Mouse (Mus musculus) hindbrain, embryonic 11.5 days (tissue): ENCODE measurements at regions not wholly inside any gene's neighbourhood (a gene's known extent, or its start where the extent isn't known, plus 50 kb on each side); places are given as distances from the start of the nearest gene placed in this dataset.

Experiments used
- ATAC-seq: fragments of 200-750 bp; cut with Nextera tagmentation; 2 replicates; pipeline ENCODE4 v1.8.0; 2017; ENCODE audit warnings: mild to moderate bottlenecking, moderate TSS enrichment, moderate library complexity; ENCODE audit not compliant: low FRiP score
- DNase-seq: peaks from one replicate; pipeline ENCODE4 v3.0.0-alpha.2; 2015; ENCODE audit warnings: low spot score
- H3K27ac ChIP-seq: fragments of 300-500 bp; sonication (generic); 2 replicates; pipeline ENCODE4 v1.5.1; 2014; ENCODE audit warnings: mild to moderate bottlenecking, low read depth, low read length
- H3K27me3 ChIP-seq: fragments of 300-500 bp; sonication (generic); 2 replicates; pipeline ENCODE4 v1.6.1; 2014; ENCODE audit warnings: mild to moderate bottlenecking, low read length, moderate library complexity, mixed read lengths; ENCODE audit not compliant: control insufficient read depth, insufficient read depth
- H3K36me3 ChIP-seq: fragments of 300-500 bp; sonication (generic); 2 replicates; pipeline ENCODE4 v1.6.1; 2014; ENCODE audit warnings: mild to moderate bottlenecking, low read length, moderate library complexity, mixed read lengths; ENCODE audit not compliant: control insufficient read depth, insufficient read depth
- H3K4me1 ChIP-seq: fragments of 300-500 bp; sonication (generic); replicated peaks from 2 replicates; pipeline ENCODE4 v1.6.1; 2014; ENCODE audit warnings: low read length, mixed read lengths; ENCODE audit not compliant: control insufficient read depth, insufficient read depth
- H3K4me2 ChIP-seq: fragments of 300-500 bp; sonication (generic); replicated peaks from 2 replicates; pipeline ENCODE4 v1.6.1; 2014; ENCODE audit warnings: mild to moderate bottlenecking, low read depth, low read length
- H3K4me3 ChIP-seq: fragments of 300-500 bp; sonication (generic); 2 replicates; pipeline ENCODE4 v1.5.1; 2014; ENCODE audit warnings: low read depth, low read length
- H3K9ac ChIP-seq: fragments of 300-500 bp; sonication (generic); 2 replicates; pipeline ENCODE4 v1.6.1; 2014; ENCODE audit warnings: low read depth, low read length
- H3K9me3 ChIP-seq: fragments of 300-500 bp; sonication (generic); 2 replicates; pipeline ENCODE4 v1.6.1; 2016; ENCODE audit warnings: low read length; ENCODE audit not compliant: control insufficient read depth
- WGBS: fragments of 180-500 bp; shearing (Covaris S2); extraction: QIAGEN DNeasy Blood & Tissue Kit; methylation state at CpG from one replicate; pipeline ENCODE4 v1.1.7; 2014; 5-methylcytosine and 5-hydroxymethylcytosine counted together

DNA sequence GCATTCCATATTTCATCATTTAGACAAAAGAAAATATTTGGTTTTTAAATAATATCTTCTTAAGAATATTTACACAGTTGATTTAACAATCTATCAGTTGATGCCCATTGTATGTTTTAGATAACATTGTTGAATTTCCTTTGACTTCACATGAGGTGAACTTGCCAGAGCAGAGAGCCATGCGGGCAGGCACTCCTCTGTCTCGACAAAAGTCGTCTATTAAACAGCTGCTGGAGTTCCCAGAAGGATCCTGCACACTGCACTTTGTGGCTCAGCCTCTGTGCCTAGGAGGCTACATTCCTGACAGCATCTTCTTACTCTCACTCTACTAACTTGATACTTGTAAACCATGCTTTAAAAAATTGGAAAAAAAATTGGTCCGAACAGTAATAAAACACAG lies 221.7 kb upstream of the Pde3a start:
- no peaks in the 10 kb centered on the region for H3K27me3 ChIP-seq
- no peak overlapping the region for H3K4me2 ChIP-seq
- H3K9ac ChIP-seq = no peak overlapping the region
- H3K36me3 ChIP-seq = no peaks in the 10 kb centered on the region
- DNase-seq (no peak), ATAC-seq (no peak)
- WGBS = 67% methylated on average over 4 of the region's 4 CpGs
- H3K9me3 ChIP-seq = no peaks in the 10 kb centered on the region
- no peak overlapping the region for H3K4me3 ChIP-seq
- no peaks in the 10 kb centered on the region for H3K4me1 ChIP-seq
- no peak overlapping the region for H3K27ac ChIP-seq

- WGBS = 93% methylated on average over 5 of the region's 5 CpGs
- H3K36me3 ChIP-seq = no peaks in the 10 kb centered on the region
Observed at GRCm38 (mm10) chr6:141027787-141028186, 221.3 kb upstream of the Pde3a start.

DNA sequence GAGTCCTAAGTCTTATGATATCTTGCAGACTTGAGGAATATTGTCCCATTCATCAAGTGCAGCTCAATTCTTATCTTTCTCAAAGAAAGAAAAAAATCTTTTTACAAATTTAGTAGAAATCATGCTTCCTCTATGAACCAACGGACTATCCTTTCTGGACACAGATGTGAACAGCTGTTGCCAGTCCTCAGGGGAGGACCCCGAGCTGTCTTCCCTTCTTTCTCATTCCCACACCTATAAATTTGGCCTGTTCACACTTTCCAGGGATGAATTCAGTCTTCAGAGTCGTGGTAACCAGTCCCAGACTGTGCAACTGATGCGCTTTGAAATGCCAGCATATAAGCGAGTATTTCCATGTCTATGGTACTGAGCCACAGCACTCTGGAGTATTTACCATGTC lies 214.2 kb upstream of the Pde3a start:
- Histone ChIP-seq H3K4me2 (no peak overlapping the region), H3K9ac (no peak overlapping the region), H3K4me3 (no peak overlapping the region), H3K9me3 (no peaks in the 10 kb centered on the region), H3K27ac (no peak overlapping the region), H3K4me1 (no peaks in the 10 kb centered on the region), H3K27me3 (no peaks in the 10 kb centered on the region), H3K36me3 (no peaks in the 10 kb centered on the region)
- WGBS = 87% methylated on average over 5 of the region's 5 CpGs
- no peak for ATAC-seq
- DNase-seq = no peak

More at GRCm38 (mm10) chr6:141027787-141028186, 221.3 kb upstream of the Pde3a start:
- Histone ChIP-seq H3K4me3 (no peak overlapping the region), H3K9ac (no peak overlapping the region), H3K4me1 (no peaks in the 10 kb centered on the region), H3K9me3 (no peaks in the 10 kb centered on the region), H3K27ac (no peak overlapping the region), H3K4me2 (no peak overlapping the region), H3K27me3 (no peaks in the 10 kb centered on the region)
- DNase-seq (no peak), ATAC-seq (no peak)

DNA sequence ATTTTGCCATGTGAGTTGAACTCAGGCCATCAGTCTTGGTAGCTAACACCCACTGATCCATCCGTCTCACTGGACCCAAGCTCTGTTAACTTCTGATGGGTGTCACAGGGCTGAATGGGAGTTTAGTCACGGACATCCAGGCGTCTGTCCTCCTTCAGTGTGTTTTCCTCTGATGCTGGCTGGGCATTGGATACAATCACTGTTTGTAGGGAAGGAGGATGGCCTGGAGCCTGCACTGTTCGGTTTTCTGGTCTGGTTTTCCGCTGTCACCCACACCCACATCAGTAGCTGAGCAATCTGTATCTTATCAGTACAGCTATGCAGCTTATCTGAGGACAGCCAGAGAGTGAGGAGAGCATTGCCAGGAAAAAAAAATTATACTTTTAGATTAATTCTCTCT lies 207.7 kb upstream of the Pde3a start:
- Histone ChIP-seq H3K27ac (no peak overlapping the region), H3K27me3 (no peaks in the 10 kb centered on the region), H3K9ac (no peak overlapping the region), H3K9me3 (no peaks in the 10 kb centered on the region), H3K36me3 (no peaks in the 10 kb centered on the region), H3K4me1 (no peaks in the 10 kb centered on the region), H3K4me3 (no peak overlapping the region), H3K4me2 (no peak overlapping the region)
- ATAC-seq = peak; percentile 38
- no peak for DNase-seq
- WGBS = 61% methylated on average over 5 of the region's 5 CpGs

DNA sequence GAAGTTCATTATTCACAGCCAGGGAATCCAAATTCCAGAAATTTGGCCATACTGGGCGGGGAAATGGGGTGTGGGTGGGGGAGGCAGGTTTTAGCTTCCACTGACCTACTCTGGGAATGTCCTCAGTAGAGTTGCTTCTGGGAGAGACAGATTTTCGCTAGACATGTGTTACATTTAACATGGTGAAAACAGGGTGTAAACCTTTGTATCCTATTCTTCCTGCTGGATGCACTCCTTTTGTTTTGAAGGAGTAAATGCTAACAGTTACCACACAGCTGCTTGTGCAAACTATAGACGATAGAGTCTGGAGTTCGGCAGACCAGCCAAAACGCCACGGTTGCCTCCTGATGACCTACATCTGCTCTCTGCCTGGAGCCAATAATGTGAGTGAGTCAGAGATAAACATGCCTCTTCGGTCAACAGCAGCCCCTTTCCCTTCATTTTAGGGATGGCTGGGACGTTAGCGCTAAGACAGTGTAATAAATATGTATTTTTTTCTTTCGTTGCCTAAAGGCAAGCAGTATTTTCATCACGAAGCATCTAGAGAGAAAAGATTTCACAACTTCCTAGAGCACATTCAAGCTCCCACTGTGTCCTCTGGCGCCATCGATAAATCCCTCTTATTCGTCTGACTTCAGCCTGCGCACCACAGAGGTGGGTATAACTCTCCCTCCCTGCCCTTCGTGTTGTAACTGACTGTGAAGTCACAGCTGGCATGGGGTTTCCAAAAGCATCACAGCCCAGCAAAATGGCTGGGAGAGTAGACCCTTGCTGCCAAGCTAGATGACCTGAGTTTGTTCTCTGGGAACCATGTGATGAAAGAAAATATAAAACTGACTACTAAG lies 207.1 kb upstream of the Pde3a start:
- WGBS = 85% methylated on average over 16 of the region's 16 CpGs
- DNase-seq (no peak), ATAC-seq (no peak)
- H3K9ac ChIP-seq = no peak overlapping the region
- no peaks in the 10 kb centered on the region for H3K36me3 ChIP-seq
- no peak overlapping the region for H3K4me2 ChIP-seq
- H3K27ac ChIP-seq = no peak overlapping the region
- H3K4me1 ChIP-seq = no peaks in the 10 kb centered on the region
- no peaks in the 10 kb centered on the region for H3K27me3 ChIP-seq
- no peak overlapping the region for H3K4me3 ChIP-seq
- H3K9me3 ChIP-seq = no peaks in the 10 kb centered on the region

DNA sequence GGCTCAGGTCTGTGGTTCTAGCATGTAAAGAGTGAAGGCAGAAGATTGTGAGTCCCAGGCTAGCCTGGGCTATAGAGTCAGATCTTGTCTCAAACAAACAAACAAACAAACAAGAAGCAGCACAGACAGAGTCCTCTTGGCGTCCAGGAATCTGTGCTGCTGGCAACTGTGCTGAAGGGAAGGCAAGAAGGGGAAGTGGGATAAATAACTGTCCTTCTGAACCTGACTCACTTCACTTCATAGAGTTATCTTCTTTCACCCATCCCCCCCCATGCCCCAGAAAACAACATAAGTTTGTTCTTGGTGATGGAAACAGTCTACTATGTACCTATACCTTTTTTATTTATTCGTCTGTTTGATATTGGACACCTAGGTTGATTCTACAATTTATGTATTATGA lies 200.8 kb upstream of the Pde3a start:
- Histone ChIP-seq H3K4me2 (no peak overlapping the region), H3K9me3 (no peaks in the 10 kb centered on the region), H3K27me3 (no peaks in the 10 kb centered on the region), H3K27ac (no peak overlapping the region), H3K9ac (no peak overlapping the region), H3K36me3 (no peaks in the 10 kb centered on the region), H3K4me1 (no peaks in the 10 kb centered on the region), H3K4me3 (no peak overlapping the region)
- ATAC-seq (no peak), DNase-seq (no peak)
- 96% methylated on average over 2 of the region's 2 CpGs for WGBS

GRCm38 (mm10) chr6:141050038-141050684 lies 198.9 kb upstream of the Pde3a start:
- DNase-seq = no peak
- WGBS = 78% methylated on average over 11 of the region's 11 CpGs
- H3K4me1 ChIP-seq = no peaks in the 10 kb centered on the region

DNA sequence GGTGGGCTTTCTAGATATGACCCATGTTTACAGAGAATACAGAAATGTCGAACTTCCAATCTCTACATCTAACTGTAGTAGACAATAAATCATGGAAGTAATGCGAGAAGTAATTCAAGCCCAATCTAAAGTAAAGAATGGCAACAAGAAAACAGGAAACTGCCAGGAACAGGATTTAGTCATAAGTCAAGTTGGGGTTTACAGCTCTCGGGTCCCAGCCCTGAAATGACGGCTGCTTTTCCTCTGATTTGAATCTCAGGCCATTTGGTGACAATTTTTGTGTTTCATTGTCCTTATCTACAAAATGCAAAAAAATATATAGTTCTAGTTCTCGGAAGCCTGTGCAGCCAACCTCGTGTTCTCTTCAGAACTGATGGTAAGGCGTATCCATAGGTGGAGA lies 195.0 kb upstream of the Pde3a start:
- Histone ChIP-seq H3K27me3 (no peaks in the 10 kb centered on the region), H3K9me3 (no peaks in the 10 kb centered on the region), H3K36me3 (no peaks in the 10 kb centered on the region), H3K27ac (no peak overlapping the region), H3K4me2 (no peak overlapping the region), H3K9ac (no peak overlapping the region), H3K4me3 (no peak overlapping the region), H3K4me1 (no peaks in the 10 kb centered on the region)
- no peak for DNase-seq
- WGBS = 90% methylated on average over 7 of the region's 7 CpGs
- no peak for ATAC-seq

More at GRCm38 (mm10) chr6:141050038-141050684, 198.9 kb upstream of the Pde3a start:
- H3K4me3 ChIP-seq = no peak overlapping the region
- no peak for ATAC-seq
- no peaks in the 10 kb centered on the region for H3K9me3 ChIP-seq
- H3K36me3 ChIP-seq = no peaks in the 10 kb centered on the region
- no peak overlapping the region for H3K4me2 ChIP-seq
- no peaks in the 10 kb centered on the region for H3K27me3 ChIP-seq
- no peak overlapping the region for H3K9ac ChIP-seq
- H3K27ac ChIP-seq = no peak overlapping the region
